Mouse (Mus musculus) heart, adult 18-20 months (tissue): ENCODE results near the gene Dnah2. TPM values are rescaled to one million over a fixed set of nuclear protein-coding genes. Genes with fewer than 3 reads are reported as not detected.

ENCODE experiments used
- DNase-seq, 2 experiments: peaks; one replicate each; pipeline ENCODE4 v3.0.0; 2021 to 2022; ENCODE audit warnings: mixed read lengths in 1 of 2
- total RNA-seq, 2 experiments: library from RNA; stranded (reverse); gene quantifications; 2 replicates each; pipeline ENCODE4 v1.2.3; 2021

Gene Dnah2
- total RNA-seq, 2 experiments from 2014 or later: 0.10 to 0.51 TPM

GRCm38 (mm10) chr11:69406867-69407723 lies 141.8 kb downstream of the Dnah2 start:
- no peak for DNase-seq

- DNase-seq: no peak
These were observed 142.6 kb downstream of the Dnah2 start for GRCm38 (mm10) chr11:69406282-69406681.

- no peak for DNase-seq
These were observed 143.3 kb downstream of the Dnah2 start for GRCm38 (mm10) chr11:69405397-69406200.

GRCm38 (mm10) chr11:69404595-69405396 lies 144.1 kb downstream of the Dnah2 start:
- DNase-seq: no peak

- no peak for DNase-seq
These were observed 145.0 kb downstream of the Dnah2 start for GRCm38 (mm10) chr11:69403691-69404594.

GRCm38 (mm10) chr11:69401987-69402386 lies 146.9 kb downstream of the Dnah2 start:
- no peak for DNase-seq

- peak; percentile 90 to 93 for DNase-seq
These were observed 147.7 kb downstream of the Dnah2 start for GRCm38 (mm10) chr11:69401210-69401637.

GRCm38 (mm10) chr11:69400083-69400850 lies 148.6 kb downstream of the Dnah2 start:
- DNase-seq: peak in 1 of 2 experiments; percentile 33

- DNase-seq: no peak
These were observed 149.5 kb downstream of the Dnah2 start for GRCm38 (mm10) chr11:69399201-69400082.

- peak in 1 of 2 experiments; percentile 22 for DNase-seq
These were observed 150.3 kb downstream of the Dnah2 start for GRCm38 (mm10) chr11:69398486-69399200.

GRCm38 (mm10) chr11:69398059-69398458 lies 150.9 kb downstream of the Dnah2 start, which contains the start of gene Tmem88:
TSS of gene Tmem88 (minus strand) at chr11:69398234.
- peak; percentile 64 to 74 for DNase-seq

GRCm38 (mm10) chr11:69397581-69398057 lies 151.3 kb downstream of the Dnah2 start:
- DNase-seq: peak in 1 of 2 experiments; percentile 33

GRCm38 (mm10) chr11:69396772-69397171 lies 152.1 kb downstream of the Dnah2 start:
- peak; percentile 70 to 91 for DNase-seq

GRCm38 (mm10) chr11:69395634-69396373 lies 153.1 kb downstream of the Dnah2 start:
- peak; percentile 98 to 99 for DNase-seq

GRCm38 (mm10) chr11:69395235-69395633 lies 153.7 kb downstream of the Dnah2 start, which contains the start of the genes Naa38 and Cyb5d1:
TSS of gene Naa38 (plus strand) at chr11:69395487.
TSS of gene Cyb5d1 (minus strand) at chr11:69395631.
- peak; percentile 94 to 95 for DNase-seq

- peak in 1 of 2 experiments; percentile 45 for DNase-seq
These were observed 154.2 kb downstream of the Dnah2 start for GRCm38 (mm10) chr11:69394591-69395167.
